ENCODE assay signal across 21 mouse cellular contexts in genomic region chr17:24222653-24223052, GRCm38 (mm10). TPM values are rescaled to one million over a fixed set of nuclear protein-coding genes. Genes with fewer than 3 reads are reported as not detected.
"Had no signal": no experiment of that assay in that cellular context is flagged by ENCODE, and none has a peak within 500 bp of the region (broad histone marks: within the 10 kb centered on the region; RNA-seq: fewer than 3 reads in every experiment).

No protein-coding gene starts in this region.

- H3K4me2 ChIP-seq: limb, embryonic 13.5 days; lung, embryonic 15.5 days; neural tube, embryonic 13.5 days had no signal

- H3K27me3 ChIP-seq: limb, embryonic 13.5 days; lung, embryonic 15.5 days; megakaryocyte, embryonic 14.5 days; neural tube, embryonic 13.5 days had no signal

- H3K9me3 ChIP-seq: limb, embryonic 13.5 days; lung, embryonic 15.5 days; megakaryocyte, embryonic 14.5 days; midbrain, embryonic 10.5 days; neural tube, embryonic 13.5 days had no signal

- ATAC-seq: hindbrain, postnatal 0 days; inflammation-experienced regulatory T-cells, adult 6 months; intestine, embryonic 16.5 days had no signal

- H3K9ac ChIP-seq: limb, embryonic 13.5 days; lung, embryonic 15.5 days; neural tube, embryonic 13.5 days had no signal

- H3K27ac ChIP-seq: hindbrain, postnatal 0 days; layer of hippocampus, adult 2 months; limb, embryonic 13.5 days; lung, embryonic 15.5 days; midbrain, embryonic 10.5 days; neural tube, embryonic 13.5 days had no signal

- DNase-seq: kidney, adult 18-20 months; kidney, adult 9 months; kidney, postnatal 14 days; layer of hippocampus, adult 9-11 months; left cerebral cortex, postnatal 4 days; lung, adult 18-20 months; lung, postnatal 10 days; lung, postnatal 36 days; midbrain, embryonic 14.5 days; thymus, adult 18-20 months; thymus, postnatal 14 days; thymus, postnatal 4 days had no signal

- H3K4me3 ChIP-seq: layer of hippocampus, adult 2 months; limb, embryonic 13.5 days; lung, embryonic 15.5 days; megakaryocyte, embryonic 14.5 days; midbrain, embryonic 10.5 days; neural tube, embryonic 13.5 days had no signal

RNA-seq across cellular contexts. Expression of gene Ntn3, which starts 13.3 kb away (rescaled TPM):
- polyA plus RNA-seq: inflammation-experienced regulatory T-cells, adult 6 months had no signal
